13 mouse cellular contexts compared by ENCODE assay signal in genomic region chr7:112231731-112232130, GRCm38 (mm10). TPM values are rescaled to one million over a fixed set of nuclear protein-coding genes. Genes with fewer than 3 reads are reported as not detected.
DNase-seq lines count a peak whose midpoint lies in the region; TF ChIP-seq lines count a peak whose summit lies in the region.
"Had no signal": no experiment of that assay in that cellular context is flagged by ENCODE, and none has a peak within 500 bp of the region (broad histone marks: within the 10 kb centered on the region; RNA-seq: fewer than 3 reads in every experiment).

No protein-coding gene starts in this region.

- H3K27me3 ChIP-seq in heart, embryonic 10.5 days (ENCODE audit: insufficient read depth, poor library complexity, severe bottlenecking): no peaks in the 10 kb centered on the region; the same call in 1 of the 2 replicates

- H3K4me1 ChIP-seq in heart, embryonic 10.5 days: peaks cover 77% of the 10 kb centered on the region

- peak overlapping the region; percentile 96 for H3K27ac ChIP-seq in gastrocnemius, adult 2 months
- peak overlapping the region; percentile 4; the same call in 1 of the 2 replicates for H3K27ac ChIP-seq in heart, embryonic 10.5 days
- H3K27ac ChIP-seq: embryonic facial prominence, embryonic 10.5 days; neural tube, embryonic 15.5 days had no signal

- no peaks in the 10 kb centered on the region for H3K9me3 ChIP-seq in heart, embryonic 10.5 days
- H3K9me3 ChIP-seq: embryonic facial prominence, embryonic 10.5 days; neural tube, embryonic 15.5 days had no signal

- H3K36me3 ChIP-seq in heart, embryonic 10.5 days: peaks cover 65% of the 10 kb centered on the region
- H3K36me3 ChIP-seq: embryonic facial prominence, embryonic 10.5 days; G1E; neural tube, embryonic 15.5 days had no signal

- no peak for TF ChIP-seq CTCF in gastrocnemius, adult 2 months (IDR thresholded peaks at IDR 0.05)

- intact Hi-C loops in gastrocnemius, adult 2 months (cut with DNase I): loop anchor here (5.0 kb wide), 1 partner anchor 56 kb away; no protein-coding TSS in a partner anchor
- intact Hi-C loops in gastrocnemius, postnatal 14 days (cut with DNase I; ENCODE audit: low total_unique reads): no loop called here
- intact Hi-C loops in left cerebral cortex, postnatal 10 days (cut with DNase I): no loop called here

- H3K4me3 ChIP-seq in gastrocnemius, adult 2 months: no peak overlapping the region
- no peak overlapping the region for H3K4me3 ChIP-seq in heart, embryonic 10.5 days
- H3K4me3 ChIP-seq: embryonic facial prominence, embryonic 10.5 days; neural tube, embryonic 15.5 days had no signal

- 75% methylated on average over 7 of the region's 7 CpGs for WGBS in heart, embryonic 10.5 days

- DNase-seq in gastrocnemius, adult 2 months: peak; percentile 79
- DNase-seq in gastrocnemius, postnatal 14 days: no peak
- peak; percentile 81 for DNase-seq in gastrocnemius, postnatal 25 days
- DNase-seq in heart, embryonic 10.5 days (ENCODE audit: low spot score): no peak
- peak; percentile 36 for DNase-seq in heart, postnatal 4 days
- no peak for DNase-seq in left cerebral cortex, postnatal 10 days (ENCODE audit: extremely low spot score in 1 of 2, low spot score in 2 of 2)
- no peak for DNase-seq in layer of hippocampus, adult 9-10 months (ENCODE audit: low spot score)
- DNase-seq: adrenal gland, postnatal 14 days; kidney, postnatal 10 days; liver, postnatal 0 days had no signal

RNA-seq across cellular contexts. Expression of gene Mical2, which starts 6.1 kb away (rescaled TPM):
- 100 to 1,000 TPM; 124 to 136 TPM for total RNA-seq in gastrocnemius, adult 2 months (2021)
- total RNA-seq in gastrocnemius, postnatal 14 days (2021): 100 to 1,000 TPM in 1 of 2 experiments, 10 to 100 TPM in 1; 86.4 to 106 TPM
- 100 to 1,000 TPM in 1 of 2 experiments, 10 to 100 TPM in 1; 36.1 to 131 TPM for total RNA-seq in gastrocnemius, postnatal 25 days (2021)
- polyA plus RNA-seq in heart, embryonic 10.5 days (2016; fragmentation: Nextera tagmentation; extraction: Ambion mirVana): 77.8 and 153 TPM in 2 replicates
- total RNA-seq in heart, postnatal 4 days (2021): 100 to 1,000 TPM; 281 to 298 TPM
- total RNA-seq in left cerebral cortex, postnatal 10 days (2021): 100 to 1,000 TPM; 300 to 329 TPM
- polyA plus RNA-seq: G1E had no signal

Comparison
In these comparisons a context has a peak if more than half of its experiments do, and no peak if none do; other contexts are left out.
1. DNase-seq: peak in gastrocnemius, adult 2 months (single experiment), gastrocnemius, postnatal 25 days (single experiment) and heart, postnatal 4 days (single experiment); none in gastrocnemius, postnatal 14 days (single experiment), heart, embryonic 10.5 days (single experiment), left cerebral cortex, postnatal 10 days (0 of 2) and layer of hippocampus, adult 9-10 months (single experiment).